Mouse (Mus musculus) CH12.LX (cell line): Measurements from ENCODE around the gene Ints5.

Experiments used
- E2F4 ChIP-seq: IDR thresholded peaks from 2 replicates; pipeline ENCODE4 v1.6.1; 2011; ENCODE audit warnings: low read depth, low read length, improper control_type of control experiment; ENCODE audit not compliant: insufficient replicate concordance
- EP300 ChIP-seq: IDR thresholded peaks from 2 replicates; pipeline ENCODE4 v1.6.1; 2011; ENCODE audit warnings: low read length, improper control_type of control experiment
- MEF2A ChIP-seq: IDR thresholded peaks from 2 replicates; pipeline ENCODE4 v1.6.1; 2014; ENCODE audit warnings: low read depth, mild to moderate bottlenecking, inconsistent platforms, low read length, improper control_type of control experiment, borderline replicate concordance
- POLR2A ChIP-seq: IDR thresholded peaks from 2 replicates; pipeline ENCODE4 v1.6.1; 2011; ENCODE audit warnings: low read depth, mild to moderate bottlenecking, improper control_type of control experiment, low read length
- ZMIZ1 ChIP-seq: IDR thresholded peaks from 2 replicates; pipeline ENCODE4 v1.6.1; 2012; ENCODE audit warnings: low read depth, mild to moderate bottlenecking, inconsistent platforms, low read length, improper control_type of control experiment

DNA sequence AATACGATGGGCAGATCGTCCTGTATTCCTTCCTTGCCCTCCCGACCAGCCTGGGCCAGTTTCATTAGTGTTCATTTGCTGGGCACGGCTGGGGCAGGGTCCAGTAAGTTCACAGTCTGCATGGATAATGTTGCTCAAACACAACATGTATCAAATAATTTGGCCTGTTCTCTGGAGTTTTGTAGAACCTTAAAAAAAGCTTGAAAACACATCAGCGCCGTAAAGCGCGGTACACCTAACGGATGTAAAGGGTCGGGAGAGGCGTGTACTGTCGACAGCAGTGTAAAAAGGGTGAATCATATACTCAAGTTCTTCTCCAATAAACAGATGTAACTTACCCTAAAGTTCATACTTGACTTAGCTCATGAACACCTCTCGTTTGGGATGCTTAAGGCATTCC is 5.8 kb downstream of the Ints5 start:
- TF ChIP-seq EP300, result no peak
- TF ChIP-seq ZMIZ1, result no peak
- TF ChIP-seq E2F4, result no peak
- TF ChIP-seq POLR2A, result no peak
- no peak for TF ChIP-seq MEF2A
